Mouse (Mus musculus) bone marrow macrophage, adult 2 months (primary cell): ENCODE measurements around the gene Gm10134. TPM values are rescaled to one million over a fixed set of nuclear protein-coding genes. Genes with fewer than 3 reads are reported as not detected.
"Not testable (repeated sequence)": the region's sequence is repeated elsewhere in the genome, so short reads cannot be mapped to it uniquely, and the experiment has no call there.

Experiments used
- H3K27ac ChIP-seq: 2 replicates; pipeline ENCODE4 v1.5.1; 2012; ENCODE audit warnings: low read depth, low read length; ENCODE audit not compliant: insufficient read depth
- H3K4me1 ChIP-seq: 2 replicates; pipeline ENCODE4 v1.6.1; 2012; ENCODE audit warnings: low read length; ENCODE audit not compliant: control insufficient read depth, insufficient read depth
- H3K4me3 ChIP-seq: 2 replicates; pipeline ENCODE4 v1.5.1; 2012; ENCODE audit warnings: mild to moderate bottlenecking, low read length, moderate library complexity; ENCODE audit not compliant: insufficient read depth
- CTCF ChIP-seq: IDR thresholded peaks from 2 replicates; pipeline ENCODE4 v1.5.1; 2012; ENCODE audit warnings: low read depth, mild to moderate bottlenecking, low read length, moderate library complexity
- POLR2A ChIP-seq: IDR thresholded peaks from 2 replicates; pipeline ENCODE4 v1.6.1; 2012; ENCODE audit warnings: mild to moderate bottlenecking, low read depth, low read length, borderline replicate concordance
- polyA plus RNA-seq: library from polyadenylated mRNA; stranded (reverse); fragments of >200 nt; gene quantifications from 2 replicates; pipeline ENCODE4 v1.2.4, GENCODE M21; 2012; ENCODE audit not compliant: missing spikeins, insufficient read depth, insufficient read length

Gene Gm10134
- 5.1 and 8.2 TPM in 2 replicates for polyA plus RNA-seq

- TF ChIP-seq POLR2A = no peak
- no peak for TF ChIP-seq CTCF
- H3K27ac ChIP-seq = no peak within 1 kb of the TSS
- H3K4me1 ChIP-seq = no peaks in the 10 kb centered on the region
- no peak within 1 kb of the TSS for H3K4me3 ChIP-seq
These were observed at the start of gene Gm10134 for GRCm38 (mm10) chr2:28505795-28506194. Gm10134 (plus strand) TSS chr2:28506095.

GRCm38 (mm10) chr2:28456616-28457015 lies 49.3 kb upstream of the Gm10134 start:
- Histone ChIP-seq H3K27ac (no peak overlapping the region), H3K4me3 (no peak overlapping the region), H3K4me1 (no peaks in the 10 kb centered on the region)
- TF ChIP-seq CTCF = no peak
- TF ChIP-seq POLR2A = no peak

- Histone ChIP-seq H3K27ac (no peak overlapping the region), H3K4me3 (no peak overlapping the region), H3K4me1 (peaks cover 9% of the 10 kb centered on the region)
- TF ChIP-seq CTCF (peak; percentile 75; the same call in 1 of the 2 replicates), POLR2A (no peak)
These were observed 42.0 kb upstream of the Gm10134 start for GRCm38 (mm10) chr2:28463919-28464318.

- no peak overlapping the region for H3K4me3 ChIP-seq
- TF ChIP-seq CTCF (no peak), POLR2A (no peak)
- H3K27ac ChIP-seq = no peak overlapping the region
- peaks cover 10% of the 10 kb centered on the region for H3K4me1 ChIP-seq
These were observed 41.0 kb upstream of the Gm10134 start for GRCm38 (mm10) chr2:28464919-28465318.

- H3K27ac ChIP-seq = no peak within 1 kb of the TSS
- peaks cover 10% of the 10 kb centered on the region for H3K4me1 ChIP-seq
- no peak within 1 kb of the TSS for H3K4me3 ChIP-seq
- TF ChIP-seq CTCF (no peak), POLR2A (no peak)
These were observed 39.9 kb upstream of the Gm10134 start, which contains the start of gene 1700007K13Rik for GRCm38 (mm10) chr2:28465836-28466518. 1700007K13Rik (minus strand) TSS chr2:28466332.

GRCm38 (mm10) chr2:28467860-28468485 lies 37.9 kb upstream of the Gm10134 start, which contains the start of gene Mrps2:
Mrps2 (plus strand) TSS chr2:28468066.
- Histone ChIP-seq H3K4me3 (peak within 1 kb of the TSS; percentile 83), H3K27ac (0 out of 2 replicates have a peak within 1 kb of the TSS, but pooled peaks have one; percentile 6), H3K4me1 (peaks cover 10% of the 10 kb centered on the region)
- TF ChIP-seq CTCF (peak; percentile 46), POLR2A (no peak)

- peak overlapping the region; percentile 83 for H3K4me3 ChIP-seq
- H3K4me1 ChIP-seq = peaks cover 10% of the 10 kb centered on the region
- TF ChIP-seq POLR2A = no peak
- TF ChIP-seq CTCF = no peak
- H3K27ac ChIP-seq = no peak overlapping the region
These were observed 37.2 kb upstream of the Gm10134 start for GRCm38 (mm10) chr2:28468486-28469225.

- peaks cover 10% of the 10 kb centered on the region for H3K4me1 ChIP-seq
- no peak for TF ChIP-seq POLR2A
- TF ChIP-seq CTCF = no peak
- H3K4me3 ChIP-seq = no peak overlapping the region
- H3K27ac ChIP-seq = no peak overlapping the region
These were observed 36.4 kb upstream of the Gm10134 start for GRCm38 (mm10) chr2:28469461-28469860.

- TF ChIP-seq CTCF (no peak), POLR2A (no peak)
- H3K4me1 ChIP-seq = peaks cover 10% of the 10 kb centered on the region
- no peak overlapping the region for H3K4me3 ChIP-seq
- no peak overlapping the region for H3K27ac ChIP-seq
These were observed 35.3 kb upstream of the Gm10134 start for GRCm38 (mm10) chr2:28470591-28470990.

- not testable (repeated sequence) for H3K27ac ChIP-seq, H3K4me3 ChIP-seq, H3K4me1 ChIP-seq
These were observed 33.9 kb upstream of the Gm10134 start for GRCm38 (mm10) chr2:28472011-28472410.

- not testable (repeated sequence) for H3K4me1 ChIP-seq, H3K4me3 ChIP-seq, H3K27ac ChIP-seq
These were observed 27.9 kb upstream of the Gm10134 start for GRCm38 (mm10) chr2:28477993-28478392.
